Mouse (Mus musculus): Measurements from ENCODE around the gene Gm3448. TPM values are rescaled to one million over a fixed set of nuclear protein-coding genes. Genes with fewer than 3 reads are reported as not detected.
"Not testable (repeated sequence)": the region's sequence is repeated elsewhere in the genome, so short reads cannot be mapped to it uniquely, and the experiment has no call there.

Gm3448 gene
- polyA plus RNA-seq, 1 experiment: 6.4 TPM

DNA sequence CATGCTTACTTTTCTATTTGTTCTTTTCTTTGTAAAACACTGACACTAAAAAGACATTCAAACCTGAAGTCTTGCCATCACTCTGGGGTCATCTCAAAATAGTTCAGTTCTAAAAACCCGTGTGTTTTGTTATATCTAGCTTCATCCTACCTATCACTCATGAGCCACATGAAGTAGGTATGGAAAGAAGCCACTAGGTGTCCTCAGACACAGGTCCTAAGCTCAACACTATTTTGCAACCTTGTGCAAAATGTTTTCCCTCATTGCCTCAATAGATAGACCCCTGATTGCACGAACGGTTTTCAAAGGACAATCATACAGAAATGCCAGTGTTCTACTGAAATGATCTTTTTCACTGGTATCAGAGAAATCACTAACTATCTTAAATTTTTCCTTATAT lies 32.2 kb downstream of the Gm3448 start:
- WGBS: no CpG with 5 or more reads among the region's 3 CpGs
- not testable (repeated sequence) for H3K4me1 ChIP-seq (ENCODE audit: control insufficient read depth, insufficient read depth, low read length); H3K27ac ChIP-seq (ENCODE audit: control insufficient read depth, insufficient read depth, low read depth, low read length, poor library complexity); H3K4me3 ChIP-seq (replicated peaks; ENCODE audit: control insufficient read depth, low read depth, low read length)

- not testable (repeated sequence) for H3K27ac ChIP-seq (ENCODE audit: control insufficient read depth, insufficient read depth, low read depth, low read length, poor library complexity); H3K4me1 ChIP-seq (ENCODE audit: control insufficient read depth, insufficient read depth, low read length); H3K4me3 ChIP-seq (replicated peaks; ENCODE audit: control insufficient read depth, low read depth, low read length)
- WGBS: no CpG with 5 or more reads among the region's 4 CpGs
Observed at GRCm38 (mm10) chr17:15000047-15000446, 41.3 kb downstream of the Gm3448 start.

GRCm38 (mm10) chr17:14994140-14994539 lies 47.2 kb downstream of the Gm3448 start:
- not testable (repeated sequence) for H3K4me3 ChIP-seq (replicated peaks; ENCODE audit: control insufficient read depth, low read depth, low read length); H3K4me1 ChIP-seq (ENCODE audit: control insufficient read depth, insufficient read depth, low read length); H3K27ac ChIP-seq (ENCODE audit: control insufficient read depth, insufficient read depth, low read depth, low read length, poor library complexity)
- no CpG with 5 or more reads among the region's 5 CpGs for WGBS

DNA sequence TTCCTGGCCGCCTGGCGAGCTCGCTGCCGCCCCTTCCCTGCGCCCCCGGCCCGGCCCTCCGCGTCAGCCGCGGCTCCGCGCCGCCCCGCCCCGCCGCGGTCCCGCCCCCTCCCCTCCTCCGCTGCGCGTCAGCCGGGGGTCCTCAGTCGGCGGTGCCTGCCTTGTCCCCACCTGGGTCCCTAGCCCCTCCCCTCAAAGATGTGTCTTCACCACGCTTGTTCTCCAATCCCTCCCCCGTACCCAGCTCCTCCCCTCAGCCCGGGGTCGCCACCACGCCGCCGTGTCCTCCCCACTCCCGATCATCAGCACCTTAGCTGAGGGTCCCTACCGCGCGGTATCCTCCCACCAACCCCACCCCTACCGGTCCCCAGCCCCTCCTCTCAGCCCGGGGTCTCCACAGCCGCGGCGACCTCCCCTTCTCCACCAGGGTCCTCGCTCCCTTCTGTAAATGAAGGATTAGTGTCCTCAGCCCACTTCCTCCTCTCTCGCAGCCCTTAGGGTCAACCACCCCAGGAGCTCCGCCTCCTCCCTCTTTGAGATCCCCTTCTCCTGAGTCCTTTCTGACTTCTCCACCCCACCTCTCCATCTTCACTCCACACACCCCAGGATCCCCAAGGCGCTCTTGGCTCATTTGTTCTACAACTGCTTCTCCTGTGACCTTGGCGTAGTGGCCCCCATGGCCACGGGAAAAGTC lies 48.1 kb downstream of the Gm3448 start:
- H3K4me3 ChIP-seq (replicated peaks; ENCODE audit: control insufficient read depth, low read depth, low read length); H3K4me1 ChIP-seq (ENCODE audit: control insufficient read depth, insufficient read depth, low read length); H3K27ac ChIP-seq (ENCODE audit: control insufficient read depth, insufficient read depth, low read depth, low read length, poor library complexity): not testable (repeated sequence)
- no CpG with 5 or more reads among the region's 47 CpGs for WGBS

GRCm38 (mm10) chr17:14992522-14993138 lies 48.7 kb downstream of the Gm3448 start:
- H3K4me3 ChIP-seq (replicated peaks; ENCODE audit: control insufficient read depth, low read depth, low read length); H3K4me1 ChIP-seq (ENCODE audit: control insufficient read depth, insufficient read depth, low read length); H3K27ac ChIP-seq (ENCODE audit: control insufficient read depth, insufficient read depth, low read depth, low read length, poor library complexity): not testable (repeated sequence)
- WGBS: no CpG with 5 or more reads among the region's 98 CpGs

GRCm38 (mm10) chr17:14990116-14990702 lies 51.1 kb downstream of the Gm3448 start:
- 70% methylated on average over 4 of the region's 5 CpGs for WGBS
- not testable (repeated sequence) for H3K4me1 ChIP-seq (ENCODE audit: control insufficient read depth, insufficient read depth, low read length); H3K4me3 ChIP-seq (replicated peaks; ENCODE audit: control insufficient read depth, low read depth, low read length); H3K27ac ChIP-seq (ENCODE audit: control insufficient read depth, insufficient read depth, low read depth, low read length, poor library complexity)

GRCm38 (mm10) chr17:14978362-14979038 lies 62.8 kb downstream of the Gm3448 start, which contains the start of the genes 9030025P20Rik and Gm3417:
Gene 9030025P20Rik, plus strand, starts transcription at chr17:14978468.
Gene Gm3417, minus strand, starts transcription at chr17:14978790.
- H3K4me1 ChIP-seq (ENCODE audit: control insufficient read depth, insufficient read depth, low read length); H3K27ac ChIP-seq (ENCODE audit: control insufficient read depth, insufficient read depth, low read depth, low read length, poor library complexity); H3K4me3 ChIP-seq (replicated peaks; ENCODE audit: control insufficient read depth, low read depth, low read length): not testable (repeated sequence)
- WGBS: no CpG with 5 or more reads among the region's 60 CpGs

DNA sequence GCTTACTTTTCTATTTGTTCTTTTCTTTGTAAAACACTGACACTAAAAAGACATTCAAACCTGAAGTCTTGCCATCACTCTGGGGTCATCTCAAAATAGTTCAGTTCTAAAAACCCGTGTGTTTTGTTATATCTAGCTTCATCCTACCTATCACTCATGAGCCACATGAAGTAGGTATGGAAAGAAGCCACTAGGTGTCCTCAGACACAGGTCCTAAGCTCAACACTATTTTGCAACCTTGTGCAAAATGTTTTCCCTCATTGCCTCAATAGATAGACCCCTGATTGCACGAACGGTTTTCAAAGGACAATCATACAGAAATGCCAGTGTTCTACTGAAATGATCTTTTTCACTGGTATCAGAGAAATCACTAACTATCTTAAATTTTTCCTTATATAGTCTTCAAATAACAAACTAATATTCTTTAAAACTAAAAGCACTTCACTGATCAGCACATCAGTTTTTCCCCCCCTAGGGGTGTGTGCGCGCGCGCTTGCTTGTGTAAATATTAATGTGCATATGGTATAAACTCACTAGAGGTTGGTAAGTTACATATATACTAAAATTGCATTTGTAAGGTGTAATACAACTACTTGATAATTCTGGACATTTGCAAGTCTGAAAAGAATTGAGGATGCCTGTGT lies 63.5 kb downstream of the Gm3448 start:
- under 1% methylated on average over 4 of the region's 7 CpGs for WGBS
- not testable (repeated sequence) for H3K4me1 ChIP-seq (ENCODE audit: control insufficient read depth, insufficient read depth, low read length); H3K27ac ChIP-seq (ENCODE audit: control insufficient read depth, insufficient read depth, low read depth, low read length, poor library complexity); H3K4me3 ChIP-seq (replicated peaks; ENCODE audit: control insufficient read depth, low read depth, low read length)

GRCm38 (mm10) chr17:14968373-14968913 lies 72.9 kb downstream of the Gm3448 start:
- H3K27ac ChIP-seq (ENCODE audit: control insufficient read depth, insufficient read depth, low read depth, low read length, poor library complexity); H3K4me3 ChIP-seq (replicated peaks; ENCODE audit: control insufficient read depth, low read depth, low read length); H3K4me1 ChIP-seq (ENCODE audit: control insufficient read depth, insufficient read depth, low read length): not testable (repeated sequence)
- WGBS: no CpG with 5 or more reads among the region's 6 CpGs

DNA sequence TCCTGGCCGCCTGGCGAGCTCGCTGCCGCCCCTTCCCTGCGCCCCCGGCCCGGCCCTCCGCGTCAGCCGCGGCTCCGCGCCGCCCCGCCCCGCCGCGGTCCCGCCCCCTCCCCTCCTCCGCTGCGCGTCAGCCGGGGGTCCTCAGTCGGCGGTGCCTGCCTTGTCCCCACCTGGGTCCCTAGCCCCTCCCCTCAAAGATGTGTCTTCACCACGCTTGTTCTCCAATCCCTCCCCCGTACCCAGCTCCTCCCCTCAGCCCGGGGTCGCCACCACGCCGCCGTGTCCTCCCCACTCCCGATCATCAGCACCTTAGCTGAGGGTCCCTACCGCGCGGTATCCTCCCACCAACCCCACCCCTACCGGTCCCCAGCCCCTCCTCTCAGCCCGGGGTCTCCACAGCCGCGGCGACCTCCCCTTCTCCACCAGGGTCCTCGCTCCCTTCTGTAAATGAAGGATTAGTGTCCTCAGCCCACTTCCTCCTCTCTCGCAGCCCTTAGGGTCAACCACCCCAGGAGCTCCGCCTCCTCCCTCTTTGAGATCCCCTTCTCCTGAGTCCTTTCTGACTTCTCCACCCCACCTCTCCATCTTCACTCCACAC lies 79.7 kb downstream of the Gm3448 start:
- H3K27ac ChIP-seq (ENCODE audit: control insufficient read depth, insufficient read depth, low read depth, low read length, poor library complexity); H3K4me3 ChIP-seq (replicated peaks; ENCODE audit: control insufficient read depth, low read depth, low read length); H3K4me1 ChIP-seq (ENCODE audit: control insufficient read depth, insufficient read depth, low read length): not testable (repeated sequence)
- no CpG with 5 or more reads among the region's 44 CpGs for WGBS

DNA sequence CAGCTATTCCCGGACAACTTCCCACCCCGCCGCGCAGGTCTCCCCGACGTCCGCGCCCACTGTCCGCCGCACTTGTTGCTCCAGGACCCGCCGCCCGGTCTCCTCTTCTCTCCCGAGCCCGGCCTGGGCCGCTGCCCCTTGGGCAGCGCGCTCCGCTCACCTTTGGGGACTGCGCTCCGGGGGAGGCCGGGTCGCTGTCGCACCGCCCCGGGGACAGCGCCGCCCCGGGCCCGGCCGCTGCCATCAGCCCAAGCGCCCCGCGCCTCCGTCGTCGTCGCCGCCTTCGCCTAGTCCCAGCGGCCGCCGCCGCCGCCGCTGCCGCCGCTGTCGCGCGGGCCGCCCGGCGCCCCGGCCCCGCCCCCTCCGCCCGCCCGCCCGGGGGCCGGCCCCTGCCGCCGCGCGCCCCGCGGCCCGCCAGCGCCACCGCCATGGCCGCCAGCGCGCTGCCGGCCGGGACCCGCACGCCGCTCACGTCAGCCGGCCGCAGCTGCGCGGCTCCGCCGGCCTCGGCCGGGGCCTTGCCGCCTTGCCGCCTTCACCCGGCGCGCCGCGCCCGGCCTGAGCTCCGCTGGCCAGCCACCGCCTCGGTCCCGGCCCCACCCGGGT lies 80.3 kb downstream of the Gm3448 start, which contains the start of gene Phf10:
Phf10 (minus strand) TSS at position 323 of the 606 bp plus-strand sequence.
- WGBS: 12% methylated on average over 57 of the region's 100 CpGs
- not testable (repeated sequence) for H3K4me1 ChIP-seq (ENCODE audit: control insufficient read depth, insufficient read depth, low read length)
- Histone ChIP-seq H3K4me3 (replicated peaks; ENCODE audit: control insufficient read depth, low read depth, low read length) (peak within 1 kb of the TSS; percentile 98), H3K27ac (ENCODE audit: control insufficient read depth, insufficient read depth, low read depth, low read length, poor library complexity) (peak within 1 kb of the TSS; percentile 88)
